Mouse (Mus musculus): Measurements from ENCODE around the gene Parp1. TPM values are rescaled to one million over a fixed set of nuclear protein-coding genes. Genes with fewer than 3 reads are reported as not detected.
A peak's percentile ranks its signal among the peaks of the same experiment; 100 is the strongest.

The Parp1 gene
- polyA plus RNA-seq (2012; fragmentation: generic; extraction: Trizol): 29.2 TPM

- peaks cover 1% of the 10 kb centered on the region for H3K27me3 ChIP-seq (ENCODE audit: control insufficient read depth, insufficient read depth, insufficient read length)
- peak within 1 kb of the TSS; percentile 99 for H3K4me2 ChIP-seq (ENCODE audit: low read depth)
- H3ac ChIP-seq (ENCODE audit: control insufficient read depth, insufficient read length): peak within 1 kb of the TSS; percentile 37
- H3K36me3 ChIP-seq (ENCODE audit: control insufficient read depth, insufficient read depth): no peaks in the 10 kb centered on the region
- peak within 1 kb of the TSS; percentile 61 for H3K4me3 ChIP-seq
- TF ChIP-seq USF1 (IDR thresholded peaks at IDR 0.05; ENCODE audit: low read depth) (peak; percentile 68), POLR2A (IDR thresholded peaks at IDR 0.05; ENCODE audit: insufficient read length, low read depth) (peak; percentile 74), POLR2AphosphoS2 (IDR thresholded peaks at IDR 0.05; ENCODE audit: insufficient read length, low read depth) (no peak), MYOG (IDR thresholded peaks at IDR 0.05; ENCODE audit: control insufficient read depth in 1 of 3, insufficient read depth in 1 of 3, insufficient read length in 2 of 3, low read depth in 2 of 3) (peak in 1 of 3 experiments; percentile 27)
- H3K79me2 ChIP-seq (ENCODE audit: control insufficient read depth, insufficient read depth): peaks cover 37% of the 10 kb centered on the region
Measured at GRCm38 (mm10) chr1:180568761-180569452, at the start of gene Parp1. Parp1 (plus strand) TSS chr1:180568924.

GRCm38 (mm10) chr1:180519520-180519919 is 49.2 kb upstream of the Parp1 start:
- Histone ChIP-seq H3K79me2 (ENCODE audit: control insufficient read depth, insufficient read depth) (no peaks in the 10 kb centered on the region), H3K4me2 (ENCODE audit: low read depth) (no peak overlapping the region), H3K36me3 (ENCODE audit: control insufficient read depth, insufficient read depth) (no peaks in the 10 kb centered on the region), H3K27me3 (ENCODE audit: control insufficient read depth, insufficient read depth, insufficient read length) (peaks cover 20% of the 10 kb centered on the region), H3K4me3 (no peak overlapping the region), H3ac (ENCODE audit: control insufficient read depth, insufficient read length) (no peak overlapping the region)
- TF ChIP-seq USF1 (IDR thresholded peaks at IDR 0.05; ENCODE audit: low read depth) (no peak), POLR2AphosphoS2 (IDR thresholded peaks at IDR 0.05; ENCODE audit: insufficient read length, low read depth) (no peak), MYOG (IDR thresholded peaks at IDR 0.05; ENCODE audit: control insufficient read depth in 1 of 3, insufficient read depth in 1 of 3, insufficient read length in 2 of 3, low read depth in 2 of 3) (no peak), SRF (IDR thresholded peaks at IDR 0.05; ENCODE audit: control insufficient read depth, insufficient read length, low read depth) (no peak), POLR2A (IDR thresholded peaks at IDR 0.05; ENCODE audit: insufficient read length, low read depth) (no peak), REST (IDR thresholded peaks at IDR 0.05; ENCODE audit: insufficient read depth, insufficient read length) (no peak), MAX (IDR thresholded peaks at IDR 0.05; ENCODE audit: low read depth) (no peak), MYOD1 (IDR thresholded peaks at IDR 0.05; ENCODE audit: control insufficient read depth in 1 of 3, insufficient read length in 2 of 3, low read depth in 2 of 3) (no peak), CEBPB (IDR thresholded peaks at IDR 0.05; ENCODE audit: insufficient read depth, poor library complexity, severe bottlenecking) (no peak), TCF3 (IDR thresholded peaks at IDR 0.05; ENCODE audit: insufficient read length, low read depth) (no peak), TCF12 (IDR thresholded peaks at IDR 0.05; ENCODE audit: insufficient read depth, poor library complexity, severe bottlenecking) (no peak), E2F4 (IDR thresholded peaks at IDR 0.05; ENCODE audit: insufficient read depth) (no peak)

- TF ChIP-seq MYOD1 (IDR thresholded peaks at IDR 0.05; ENCODE audit: control insufficient read depth in 1 of 3, insufficient read length in 2 of 3, low read depth in 2 of 3) (no peak), MYOG (IDR thresholded peaks at IDR 0.05; ENCODE audit: control insufficient read depth in 1 of 3, insufficient read depth in 1 of 3, insufficient read length in 2 of 3, low read depth in 2 of 3) (no peak), TCF12 (IDR thresholded peaks at IDR 0.05; ENCODE audit: insufficient read depth, poor library complexity, severe bottlenecking) (no peak), USF1 (IDR thresholded peaks at IDR 0.05; ENCODE audit: low read depth) (no peak), MAX (IDR thresholded peaks at IDR 0.05; ENCODE audit: low read depth) (no peak), TCF3 (IDR thresholded peaks at IDR 0.05; ENCODE audit: insufficient read length, low read depth) (no peak), POLR2A (IDR thresholded peaks at IDR 0.05; ENCODE audit: insufficient read length, low read depth) (no peak), E2F4 (IDR thresholded peaks at IDR 0.05; ENCODE audit: insufficient read depth) (no peak), CEBPB (IDR thresholded peaks at IDR 0.05; ENCODE audit: insufficient read depth, poor library complexity, severe bottlenecking) (no peak), POLR2AphosphoS2 (IDR thresholded peaks at IDR 0.05; ENCODE audit: insufficient read length, low read depth) (no peak), REST (IDR thresholded peaks at IDR 0.05; ENCODE audit: insufficient read depth, insufficient read length) (no peak), SRF (IDR thresholded peaks at IDR 0.05; ENCODE audit: control insufficient read depth, insufficient read length, low read depth) (no peak)
- H3ac ChIP-seq (ENCODE audit: control insufficient read depth, insufficient read length): no peak overlapping the region
- no peaks in the 10 kb centered on the region for H3K36me3 ChIP-seq (ENCODE audit: control insufficient read depth, insufficient read depth)
- no peak overlapping the region for H3K4me2 ChIP-seq (ENCODE audit: low read depth)
- peaks cover 20% of the 10 kb centered on the region for H3K27me3 ChIP-seq (ENCODE audit: control insufficient read depth, insufficient read depth, insufficient read length)
- no peaks in the 10 kb centered on the region for H3K79me2 ChIP-seq (ENCODE audit: control insufficient read depth, insufficient read depth)
- no peak overlapping the region for H3K4me3 ChIP-seq
Measured at GRCm38 (mm10) chr1:180520190-180520589, 48.5 kb upstream of the Parp1 start.

GRCm38 (mm10) chr1:180523320-180523719 is 45.4 kb upstream of the Parp1 start:
- Histone ChIP-seq H3ac (ENCODE audit: control insufficient read depth, insufficient read length) (no peak overlapping the region), H3K79me2 (ENCODE audit: control insufficient read depth, insufficient read depth) (no peaks in the 10 kb centered on the region), H3K36me3 (ENCODE audit: control insufficient read depth, insufficient read depth) (no peaks in the 10 kb centered on the region), H3K4me3 (no peak overlapping the region), H3K27me3 (ENCODE audit: control insufficient read depth, insufficient read depth, insufficient read length) (peaks cover 26% of the 10 kb centered on the region), H3K4me2 (ENCODE audit: low read depth) (no peak overlapping the region)
- TF ChIP-seq TCF12 (IDR thresholded peaks at IDR 0.05; ENCODE audit: insufficient read depth, poor library complexity, severe bottlenecking) (no peak), E2F4 (IDR thresholded peaks at IDR 0.05; ENCODE audit: insufficient read depth) (no peak), MYOD1 (IDR thresholded peaks at IDR 0.05; ENCODE audit: control insufficient read depth in 1 of 3, insufficient read length in 2 of 3, low read depth in 2 of 3) (peak in 2 of 3 experiments; percentile 40 to 58), TCF3 (IDR thresholded peaks at IDR 0.05; ENCODE audit: insufficient read length, low read depth) (no peak), USF1 (IDR thresholded peaks at IDR 0.05; ENCODE audit: low read depth) (no peak), MYOG (IDR thresholded peaks at IDR 0.05; ENCODE audit: control insufficient read depth in 1 of 3, insufficient read depth in 1 of 3, insufficient read length in 2 of 3, low read depth in 2 of 3) (peak in 2 of 3 experiments; percentile 46 to 75), CEBPB (IDR thresholded peaks at IDR 0.05; ENCODE audit: insufficient read depth, poor library complexity, severe bottlenecking) (no peak), MAX (IDR thresholded peaks at IDR 0.05; ENCODE audit: low read depth) (no peak), POLR2A (IDR thresholded peaks at IDR 0.05; ENCODE audit: insufficient read length, low read depth) (no peak), POLR2AphosphoS2 (IDR thresholded peaks at IDR 0.05; ENCODE audit: insufficient read length, low read depth) (no peak), REST (IDR thresholded peaks at IDR 0.05; ENCODE audit: insufficient read depth, insufficient read length) (no peak), SRF (IDR thresholded peaks at IDR 0.05; ENCODE audit: control insufficient read depth, insufficient read length, low read depth) (no peak)

All from myocyte (in vitro differentiated cells).